Mouse (Mus musculus) heart, embryonic 14.5 days (tissue): ENCODE results near the gene Tmem80. TPM values are rescaled to one million over a fixed set of nuclear protein-coding genes. Genes with fewer than 3 reads are reported as not detected.

ENCODE experiments used
- ATAC-seq: fragments of 200-750 bp; cut with Nextera tagmentation; 2 replicates; pipeline ENCODE4 v1.8.0; 2017; ENCODE audit warnings: low read depth, moderate TSS enrichment; ENCODE audit not compliant: insufficient number of reproducible peaks, insufficient read depth, low FRiP score
- H3K27ac ChIP-seq, 2 experiments: fragments of 200-500 bp in 1 of 2; fragments of 300-500 bp in 1 of 2; sonication (generic) in 1 of 2; replicated peaks in 1 of 2; 2 replicates each; pipeline ENCODE4 v1.5.1; 2012 to 2014; ENCODE audit warnings: low read depth in 2 of 2, low read length in 2 of 2, control low read depth in 1 of 2, mild to moderate bottlenecking in 1 of 2, mixed read lengths in 1 of 2; ENCODE audit not compliant: control insufficient read depth in 1 of 2, insufficient read depth in 1 of 2
- H3K27me3 ChIP-seq: fragments of 300-500 bp; sonication (generic); 2 replicates; pipeline ENCODE4 v1.6.1; 2014; ENCODE audit warnings: mild to moderate bottlenecking, low read length, control low read depth; ENCODE audit not compliant: control insufficient read depth, insufficient read depth
- H3K36me3 ChIP-seq: fragments of 300-500 bp; sonication (generic); 2 replicates; pipeline ENCODE4 v1.6.1; 2014; ENCODE audit warnings: mild to moderate bottlenecking, control low read depth, low read length, mixed read lengths; ENCODE audit not compliant: control insufficient read depth, insufficient read depth
- H3K4me1 ChIP-seq, 2 experiments: fragments of 200-500 bp in 1 of 2; fragments of 300-500 bp in 1 of 2; sonication (generic) in 1 of 2; 2 replicates each; pipeline ENCODE4 v1.6.1; 2012 to 2014; ENCODE audit warnings: low read length in 2 of 2, control low read depth in 1 of 2, mixed read lengths in 1 of 2; ENCODE audit not compliant: control insufficient read depth in 2 of 2, insufficient read depth in 2 of 2
- H3K4me2 ChIP-seq: fragments of 300-500 bp; sonication (generic); 2 replicates; pipeline ENCODE4 v1.6.1; 2014; ENCODE audit warnings: mild to moderate bottlenecking, low read length
- H3K4me3 ChIP-seq, 2 experiments: fragments of 200-500 bp in 1 of 2; fragments of 300-500 bp in 1 of 2; sonication (generic) in 1 of 2; 2 replicates each; pipeline ENCODE4 v1.5.1; 2012 to 2014; ENCODE audit warnings: low read length in 2 of 2, mild to moderate bottlenecking in 2 of 2, control low read depth in 1 of 2, low read depth in 1 of 2, moderate library complexity in 1 of 2; ENCODE audit not compliant: control insufficient read depth in 1 of 2, insufficient read depth in 1 of 2
- H3K9ac ChIP-seq: fragments of 300-500 bp; sonication (generic); 2 replicates; pipeline ENCODE4 v1.6.1; 2014; ENCODE audit warnings: mild to moderate bottlenecking, low read length
- H3K9me3 ChIP-seq: fragments of 300-500 bp; sonication (generic); 2 replicates; pipeline ENCODE4 v1.6.1; 2016; ENCODE audit warnings: low read length, control low read depth; ENCODE audit not compliant: control insufficient read depth
- WGBS: fragments of 180-500 bp; shearing (Covaris S2); extraction: QIAGEN DNeasy Blood & Tissue Kit; methylation state at CpG from one replicate; pipeline ENCODE4 v1.1.7; 2014; 5-methylcytosine and 5-hydroxymethylcytosine counted together
- polyA plus RNA-seq: library from polyadenylated mRNA; unstranded; fragments of >200 nt; fragmentation: Nextera tagmentation; extraction: Ambion mirVana; gene quantifications from 2 replicates; pipeline ENCODE4 v1.2.1, GENCODE M21; 2014

The Tmem80 gene
- polyA plus RNA-seq, 1 experiment from 2014 or later, result 22.2 TPM

DNA sequence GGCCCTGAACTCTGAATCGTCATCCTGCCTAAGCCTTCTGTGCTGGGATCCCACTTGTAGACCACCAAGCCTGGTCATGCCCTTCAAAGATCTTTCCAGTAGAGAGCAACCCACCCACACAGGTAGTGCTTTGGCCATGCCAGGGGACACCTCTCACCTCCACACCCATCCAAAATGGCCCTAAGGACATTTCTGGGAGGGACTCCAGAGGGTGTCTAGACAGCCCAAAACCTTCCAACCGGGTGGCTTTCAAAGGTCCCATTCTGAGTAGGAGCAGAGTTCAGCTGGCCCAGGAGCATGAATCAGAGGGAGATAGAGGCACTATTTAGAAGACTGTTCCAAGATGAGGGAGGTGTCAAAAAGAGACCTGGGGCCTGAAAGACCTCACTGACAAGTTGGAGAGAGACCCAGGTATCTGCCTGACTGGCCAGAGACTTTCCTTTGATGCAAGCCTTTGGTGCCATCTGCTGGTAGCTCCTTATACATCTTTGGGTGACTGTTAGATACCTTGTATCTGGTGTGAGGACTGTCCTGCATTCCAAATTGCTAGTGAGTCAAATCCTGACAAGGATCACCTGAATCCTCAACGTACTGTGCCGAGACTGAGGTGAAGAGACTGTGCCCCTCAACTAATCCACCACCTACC is 35.7 kb downstream of the Tmem80 start:
- Histone ChIP-seq H3K4me2 (no peak overlapping the region), H3K4me1 (no peaks in the 10 kb centered on the region), H3K36me3 (no peaks in the 10 kb centered on the region), H3K27me3 (peaks cover 35% of the 10 kb centered on the region), H3K27ac (no peak overlapping the region), H3K4me3 (no peak overlapping the region), H3K9me3 (no peaks in the 10 kb centered on the region), H3K9ac (no peak overlapping the region)
- WGBS, result 51% methylated on average over 4 of the region's 4 CpGs
- ATAC-seq, result no peak

DNA sequence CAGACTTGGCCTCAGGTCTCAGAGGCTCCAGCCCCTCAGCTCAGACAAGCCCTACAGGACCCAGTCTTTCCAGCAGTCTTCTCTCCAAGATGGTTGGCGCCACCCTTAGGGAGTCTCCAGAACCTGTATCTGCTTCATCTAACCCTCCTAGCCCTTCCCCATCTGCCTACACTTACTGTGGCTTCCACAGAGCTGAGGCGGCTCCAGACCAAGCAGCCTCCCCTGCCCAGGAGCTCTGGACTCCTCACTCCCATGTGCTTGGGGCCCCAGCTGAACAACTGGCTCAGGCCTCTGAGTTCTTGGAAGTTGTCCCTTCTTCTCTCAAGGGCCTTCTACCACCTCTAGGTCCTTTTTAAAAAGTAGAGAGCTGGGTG is 36.2 kb downstream of the Tmem80 start:
- Histone ChIP-seq H3K9ac (no peak overlapping the region), H3K9me3 (no peaks in the 10 kb centered on the region), H3K27me3 (peaks cover 35% of the 10 kb centered on the region), H3K27ac (no peak overlapping the region), H3K4me1 (no peaks in the 10 kb centered on the region), H3K36me3 (no peaks in the 10 kb centered on the region), H3K4me3 (no peak overlapping the region), H3K4me2 (no peak overlapping the region)
- WGBS, result 56% methylated on average over 2 of the region's 2 CpGs
- ATAC-seq, result no peak

DNA sequence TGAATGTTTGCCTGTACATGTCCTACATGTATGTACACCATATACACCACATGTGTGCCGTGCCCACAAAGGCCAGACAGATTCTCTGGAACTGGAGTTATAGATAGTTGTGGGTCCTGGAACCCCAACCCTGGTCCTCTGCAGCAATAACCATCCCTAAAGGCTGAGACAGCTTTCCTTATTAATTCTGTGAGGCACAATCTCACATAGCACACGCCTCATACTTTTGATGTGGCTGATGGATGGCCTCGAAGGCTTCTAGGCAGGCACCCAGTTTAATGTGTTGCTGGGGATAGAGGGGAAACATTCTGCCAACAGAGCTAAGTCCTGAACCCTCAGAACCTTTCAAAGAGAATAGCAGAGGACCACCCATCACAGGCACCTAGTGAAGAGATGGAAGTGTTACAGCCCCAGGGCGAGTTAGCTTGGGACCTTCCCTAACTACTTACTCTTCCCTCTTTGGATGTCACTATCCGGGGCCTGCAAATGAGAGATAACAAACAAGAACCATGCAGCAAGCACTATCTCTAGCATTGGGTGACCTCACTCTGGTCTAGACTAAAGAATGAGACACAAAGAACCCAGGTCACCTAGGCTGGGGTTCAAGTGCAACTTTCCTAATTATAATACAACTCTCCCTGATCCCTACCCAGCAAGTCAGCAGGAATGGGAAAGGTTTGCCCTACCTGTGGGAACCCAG is 37.0 kb downstream of the Tmem80 start:
- Histone ChIP-seq H3K4me3 (no peak overlapping the region), H3K27me3 (peaks cover 33% of the 10 kb centered on the region), H3K27ac (no peak overlapping the region), H3K36me3 (no peaks in the 10 kb centered on the region), H3K9ac (no peak overlapping the region), H3K9me3 (no peaks in the 10 kb centered on the region), H3K4me2 (no peak overlapping the region), H3K4me1 (no peaks in the 10 kb centered on the region)
- no peak for ATAC-seq
- WGBS, result 61% methylated on average over 5 of the region's 5 CpGs

DNA sequence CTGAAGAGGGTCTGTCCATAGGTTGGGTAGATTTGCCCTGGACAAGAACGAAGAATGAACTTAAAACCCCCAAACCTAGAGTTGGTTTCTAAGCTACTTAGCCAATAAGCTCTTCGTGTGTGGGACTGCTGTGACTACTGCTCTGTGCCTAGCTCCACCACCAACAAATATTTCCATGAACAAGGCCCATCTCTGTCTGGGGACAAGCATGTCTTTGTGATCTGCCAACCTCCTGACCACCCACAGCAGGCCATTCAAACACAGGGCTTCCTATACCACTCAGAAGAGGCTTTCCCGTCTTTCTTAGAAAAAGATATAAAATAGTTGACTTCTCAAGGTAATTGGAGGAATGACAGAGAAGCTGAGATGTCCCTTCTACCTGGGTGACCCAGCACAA is 37.5 kb downstream of the Tmem80 start:
- Histone ChIP-seq H3K27me3 (peaks cover 32% of the 10 kb centered on the region), H3K9ac (no peak overlapping the region), H3K27ac (no peak overlapping the region), H3K4me1 (no peaks in the 10 kb centered on the region), H3K36me3 (no peaks in the 10 kb centered on the region), H3K4me3 (no peak overlapping the region), H3K4me2 (no peak overlapping the region), H3K9me3 (no peaks in the 10 kb centered on the region)
- ATAC-seq, result no peak
- WGBS, result 53% methylated on average over 3 of the region's 3 CpGs

DNA sequence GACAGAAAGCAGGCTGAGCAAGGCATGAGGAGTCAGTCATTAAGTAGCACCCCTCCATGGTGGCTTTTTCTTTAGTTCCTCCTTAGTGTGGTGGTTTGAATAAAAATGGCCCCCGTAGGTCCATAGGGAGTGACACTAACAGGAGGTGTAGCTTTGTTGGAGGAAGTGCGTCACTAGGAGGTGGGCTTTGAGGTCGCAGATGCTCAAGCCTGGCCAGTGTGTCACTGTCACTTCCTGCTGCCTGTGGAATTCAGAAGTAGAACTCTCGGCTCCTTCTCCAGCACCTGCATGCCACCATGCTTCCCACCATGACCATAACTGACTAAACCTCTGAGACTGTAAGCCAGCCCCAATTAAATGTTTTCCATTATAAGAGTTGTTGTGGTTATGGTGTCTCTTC is 39.8 kb downstream of the Tmem80 start:
- H3K4me2 ChIP-seq, result no peak overlapping the region
- H3K9me3 ChIP-seq, result no peaks in the 10 kb centered on the region
- H3K9ac ChIP-seq, result no peak overlapping the region
- H3K27ac ChIP-seq, result no peak overlapping the region
- WGBS, result 79% methylated on average over 4 of the region's 4 CpGs
- peaks cover 13% of the 10 kb centered on the region for H3K27me3 ChIP-seq
- H3K4me1 ChIP-seq, result no peaks in the 10 kb centered on the region
- H3K36me3 ChIP-seq, result no peaks in the 10 kb centered on the region
- no peak for ATAC-seq
- no peak overlapping the region for H3K4me3 ChIP-seq

GRCm38 (mm10) chr7:141369918-141370317 is 42.4 kb downstream of the Tmem80 start:
- ATAC-seq, result no peak
- H3K27me3 ChIP-seq, result 0 out of 2 replicates have a peak, but pooled peaks cover 5% of the 10 kb centered on the region
- H3K27ac ChIP-seq, result no peak overlapping the region
- WGBS, result 69% methylated on average over 5 of the region's 5 CpGs
- H3K4me3 ChIP-seq, result no peak overlapping the region
- no peak overlapping the region for H3K9ac ChIP-seq
- no peaks in the 10 kb centered on the region for H3K4me1 ChIP-seq
- H3K4me2 ChIP-seq, result no peak overlapping the region
- H3K36me3 ChIP-seq, result no peaks in the 10 kb centered on the region
- no peaks in the 10 kb centered on the region for H3K9me3 ChIP-seq

DNA sequence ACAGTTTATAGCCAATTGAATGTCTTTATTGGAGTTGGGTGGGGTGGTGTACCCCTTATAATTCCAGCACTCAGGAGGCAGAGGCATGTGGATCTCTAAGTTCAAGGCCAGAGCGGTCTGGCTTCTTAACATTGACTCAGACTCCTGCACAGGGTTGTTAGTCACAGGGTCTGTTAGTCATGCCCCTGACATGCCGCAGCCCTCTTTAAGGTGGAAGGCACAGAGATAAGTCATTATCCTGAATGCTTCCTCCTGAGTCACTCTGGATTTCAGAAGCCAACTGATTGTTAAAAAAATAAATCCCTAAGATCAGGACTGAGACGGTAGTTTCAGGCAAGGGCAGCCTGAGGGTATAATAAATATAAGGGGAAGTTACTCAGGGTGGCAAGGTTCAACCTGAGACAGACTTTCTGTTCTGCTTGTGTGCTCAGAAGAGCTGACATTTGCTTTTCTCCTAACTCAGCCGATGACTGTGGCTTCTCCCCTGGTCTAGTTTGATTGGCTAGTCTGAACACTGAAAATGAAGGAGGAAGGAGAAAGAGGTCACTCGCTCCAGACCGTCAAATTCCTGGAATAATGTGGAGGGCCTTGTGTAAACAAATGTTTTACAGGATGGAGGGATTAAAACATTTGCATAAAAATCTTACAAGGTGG is 44.5 kb downstream of the Tmem80 start:
- 45% methylated on average over 6 of the region's 6 CpGs for WGBS

More for the DNA sequence above, 44.5 kb downstream of the Tmem80 start:
- no peaks in the 10 kb centered on the region for H3K4me1 ChIP-seq
- H3K4me2 ChIP-seq, result no peak overlapping the region
- no peak overlapping the region for H3K27ac ChIP-seq
- H3K27me3 ChIP-seq, result no peaks in the 10 kb centered on the region
- H3K4me3 ChIP-seq, result no peak overlapping the region
- no peak for ATAC-seq
- H3K9me3 ChIP-seq, result no peaks in the 10 kb centered on the region
- no peaks in the 10 kb centered on the region for H3K36me3 ChIP-seq
- no peak overlapping the region for H3K9ac ChIP-seq
